Mouse (Mus musculus) cerebellum, adult 2 months (tissue): ENCODE measurements around the gene Dnajb7.

Experiments
- CTCF ChIP-seq: fragments of 200-500 bp; IDR thresholded peaks from 2 replicates; pipeline ENCODE4 v1.5.1; 2011; ENCODE audit warnings: low read depth, mild to moderate bottlenecking, control low read depth, low read length, moderate library complexity, borderline replicate concordance; ENCODE audit not compliant: insufficient read depth
- POLR2A ChIP-seq: fragments of 200-500 bp; IDR thresholded peaks from 2 replicates; pipeline ENCODE4 v1.6.1; 2011; ENCODE audit warnings: low read length, control low read depth, borderline replicate concordance; ENCODE audit not compliant: insufficient read depth

DNA sequence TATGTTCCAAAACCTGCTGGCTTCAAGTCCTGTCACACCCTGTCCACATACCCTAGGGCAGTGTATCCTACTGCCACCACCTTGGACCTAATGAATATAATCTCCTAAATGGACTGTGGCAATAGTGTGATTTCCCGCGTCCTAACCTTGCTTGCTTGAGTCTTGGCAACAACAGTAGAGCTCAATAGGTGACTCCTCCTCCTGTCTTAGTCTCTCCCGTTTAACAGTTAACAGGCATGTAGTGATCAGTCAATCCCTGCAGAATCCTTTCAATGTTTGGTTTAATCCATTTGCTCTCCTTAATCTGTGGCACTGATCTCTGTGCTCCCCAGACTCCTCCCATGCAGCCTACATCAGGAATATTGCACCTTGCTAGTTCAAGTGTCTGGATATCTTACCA, 3.1 kb downstream of the Dnajb7 start:
- no peak for TF ChIP-seq POLR2A
- TF ChIP-seq CTCF = no peak
